8 mouse cellular contexts compared by ENCODE assay signal in genomic region chr2:25460135-25460534, GRCm38 (mm10). TPM values are rescaled to one million over a fixed set of nuclear protein-coding genes. Genes with fewer than 3 reads are reported as not detected.
DNase-seq lines count a peak whose midpoint lies in the region; ATAC-seq and TF ChIP-seq lines count a peak whose summit lies in the region.

No protein-coding gene starts in this region.

- peak; percentile 38 for DNase-seq in adrenal gland, postnatal 14 days
- no peak for DNase-seq in adrenal gland, postnatal 4 days (ENCODE audit: low spot score in 2 of 2)
- peak; percentile 29 to 33 for DNase-seq in right cerebral cortex, adult 2 months (ENCODE audit: low spot score in 2 of 2)
- no peak for DNase-seq in right cerebral cortex, postnatal 36 days (ENCODE audit: low spot score in 2 of 2)
- no peak for DNase-seq in limb, embryonic 11.5 days (ENCODE audit: low spot score)
- no peak for DNase-seq in urinary bladder, adult 2 months (ENCODE audit: low spot score)

- ATAC-seq in heart, embryonic 16.5 days (replicated peaks; ENCODE audit: extremely low read depth, insufficient read depth, low FRiP score), result 0 out of 2 replicates have a peak, but pooled peaks have one; percentile 3
- no peak for ATAC-seq in limb, embryonic 11.5 days (ENCODE audit: insufficient number of reproducible peaks, low FRiP score, low TSS enrichment, low read depth)

- H3K27ac ChIP-seq in heart, embryonic 16.5 days (ENCODE audit: low read length), result peak overlapping the region; percentile 94
- H3K27ac ChIP-seq in limb, embryonic 11.5 days (replicated peaks; ENCODE audit: low read depth, low read length), result no peak overlapping the region; the same call in 1 of the 2 replicates
- peak overlapping the region; percentile 91 for H3K27ac ChIP-seq in olfactory bulb, adult 2 months (ENCODE audit: insufficient read depth, low read depth, low read length)

- H3K9ac ChIP-seq in heart, embryonic 16.5 days (ENCODE audit: low read length), result peak overlapping the region; percentile 83
- peak overlapping the region; percentile 68 for H3K9ac ChIP-seq in limb, embryonic 11.5 days (ENCODE audit: low read length)

- peak overlapping the region; percentile 84 for H3K4me2 ChIP-seq in heart, embryonic 16.5 days (ENCODE audit: low read depth, low read length)
- peak overlapping the region; percentile 90 for H3K4me2 ChIP-seq in limb, embryonic 11.5 days (ENCODE audit: low read depth, severe bottlenecking)

- H3K9me3 ChIP-seq in heart, embryonic 16.5 days (replicated peaks; ENCODE audit: control insufficient read depth, low read length), result no peaks in the 10 kb centered on the region
- H3K9me3 ChIP-seq in limb, embryonic 11.5 days (ENCODE audit: control insufficient read depth, low read length), result no peaks in the 10 kb centered on the region

- no peak for TF ChIP-seq POLR2A in olfactory bulb, adult 2 months (IDR thresholded peaks at IDR 0.05; ENCODE audit: insufficient read depth, low read depth, low read length)

- H3K4me1 ChIP-seq in heart, embryonic 16.5 days (ENCODE audit: control insufficient read depth, insufficient read depth, low read length), result peaks cover 26% of the 10 kb centered on the region
- H3K4me1 ChIP-seq in limb, embryonic 11.5 days (ENCODE audit: control insufficient read depth, insufficient read depth, low read length), result peaks cover 4% of the 10 kb centered on the region
- H3K4me1 ChIP-seq in olfactory bulb, adult 2 months (ENCODE audit: control insufficient read depth, insufficient read depth, low read length), result peaks cover 21% of the 10 kb centered on the region

- peak overlapping the region; percentile 69 for H3K4me3 ChIP-seq in heart, embryonic 16.5 days (ENCODE audit: low read length)
- H3K4me3 ChIP-seq in limb, embryonic 11.5 days (ENCODE audit: low read depth, low read length), result peak overlapping the region; percentile 74
- peak overlapping the region; percentile 86 for H3K4me3 ChIP-seq in olfactory bulb, adult 2 months (ENCODE audit: insufficient read depth, low read depth, low read length)

- TF ChIP-seq CTCF in olfactory bulb, adult 2 months (IDR thresholded peaks at IDR 0.05; ENCODE audit: insufficient read depth, low read depth, low read length), result no peak

- H3K27me3 ChIP-seq in heart, embryonic 16.5 days (ENCODE audit: control insufficient read depth, insufficient read depth, low read length), result no peaks in the 10 kb centered on the region
- no peaks in the 10 kb centered on the region for H3K27me3 ChIP-seq in limb, embryonic 11.5 days (ENCODE audit: control insufficient read depth, insufficient read depth, low read length)

- 29% methylated on average over 5 of the region's 5 CpGs for WGBS in heart, embryonic 16.5 days
- WGBS in limb, embryonic 11.5 days, result 40% methylated on average over 5 of the region's 5 CpGs
- WGBS in olfactory bulb, adult 2 months, result 21% methylated on average over 5 of the region's 5 CpGs

- no peaks in the 10 kb centered on the region; the same call in 1 of the 2 replicates for H3K36me3 ChIP-seq in heart, embryonic 16.5 days (ENCODE audit: control insufficient read depth, insufficient read depth)
- H3K36me3 ChIP-seq in limb, embryonic 11.5 days (ENCODE audit: control insufficient read depth, insufficient read depth, low read length), result no peaks in the 10 kb centered on the region; the same call in 1 of the 2 replicates

RNA-seq across cellular contexts. Expression of gene Paxx, which starts 0.8 kb away (rescaled TPM):
- 36.2 and 42.6 TPM in 2 replicates for total RNA-seq in adrenal gland, postnatal 14 days (2021)
- total RNA-seq in adrenal gland, postnatal 4 days (2021), result 10 to 100 TPM; 41.0 to 48.5 TPM
- polyA plus RNA-seq in heart, embryonic 16.5 days (2015; fragmentation: Nextera tagmentation; extraction: Ambion mirVana), result 37.6 and 40.4 TPM in 2 replicates
- 15.0 and 18.1 TPM in 2 replicates for polyA plus RNA-seq in limb, embryonic 11.5 days (2014; fragmentation: Nextera tagmentation; extraction: Ambion mirVana)
- polyA plus RNA-seq in olfactory bulb, adult 2 months (2012; ENCODE audit: insufficient read depth, insufficient read length, low replicate concordance, missing spikeins), result not detected in 2 replicates
- 50.8 and 61.1 TPM in 2 replicates for polyA plus RNA-seq in urinary bladder, adult 2 months (2012; rRNA removed)

RNA-seq across cellular contexts. Expression of gene Clic3, which starts 3.5 kb away (rescaled TPM):
- 0.74 and 1.0 TPM in 2 replicates for total RNA-seq in adrenal gland, postnatal 14 days (2021)
- total RNA-seq in adrenal gland, postnatal 4 days (2021), result 1 to 10 TPM; 1.4 to 1.7 TPM
- 8.0 and 17.9 TPM in 2 replicates for polyA plus RNA-seq in heart, embryonic 16.5 days (2015; fragmentation: Nextera tagmentation; extraction: Ambion mirVana)
- polyA plus RNA-seq in limb, embryonic 11.5 days (2014; fragmentation: Nextera tagmentation; extraction: Ambion mirVana), result 0.81 TPM in 1 of 2 replicates, not detected in the other
- not detected in 2 replicates for polyA plus RNA-seq in olfactory bulb, adult 2 months (2012; ENCODE audit: insufficient read depth, insufficient read length, low replicate concordance, missing spikeins)
- 0.69 and 2.2 TPM in 2 replicates for polyA plus RNA-seq in urinary bladder, adult 2 months (2012; rRNA removed)

RNA-seq across cellular contexts. Expression of gene Ptgds, which starts 9.7 kb away (rescaled TPM):
- 8.7 and 9.9 TPM in 2 replicates for total RNA-seq in adrenal gland, postnatal 14 days (2021)
- 1 to 10 TPM; 3.6 to 6.5 TPM for total RNA-seq in adrenal gland, postnatal 4 days (2021)
- polyA plus RNA-seq in heart, embryonic 16.5 days (2015; fragmentation: Nextera tagmentation; extraction: Ambion mirVana), result 192 and 202 TPM in 2 replicates
- polyA plus RNA-seq in limb, embryonic 11.5 days (2014; fragmentation: Nextera tagmentation; extraction: Ambion mirVana), result not detected in 2 replicates
- polyA plus RNA-seq in olfactory bulb, adult 2 months (2012; ENCODE audit: insufficient read depth, insufficient read length, low replicate concordance, missing spikeins), result 758 and 1,988 TPM in 2 replicates
- 0.38 and 0.74 TPM in 2 replicates for polyA plus RNA-seq in urinary bladder, adult 2 months (2012; rRNA removed)

RNA-seq across cellular contexts. Expression of gene Abca2, which starts 31.6 kb away (rescaled TPM):
- 29.3 and 30.1 TPM in 2 replicates for total RNA-seq in adrenal gland, postnatal 14 days (2021)
- total RNA-seq in adrenal gland, postnatal 4 days (2021), result 10 to 100 TPM; 30.4 to 34.3 TPM
- 5.4 and 5.8 TPM in 2 replicates for polyA plus RNA-seq in heart, embryonic 16.5 days (2015; fragmentation: Nextera tagmentation; extraction: Ambion mirVana)
- 3.1 and 3.8 TPM in 2 replicates for polyA plus RNA-seq in limb, embryonic 11.5 days (2014; fragmentation: Nextera tagmentation; extraction: Ambion mirVana)
- polyA plus RNA-seq in olfactory bulb, adult 2 months (2012; ENCODE audit: insufficient read depth, insufficient read length, low replicate concordance, missing spikeins), result not detected in 2 replicates
- polyA plus RNA-seq in urinary bladder, adult 2 months (2012; rRNA removed), result 6.3 and 16.4 TPM in 2 replicates

RNA-seq across cellular contexts. Expression of gene Lcn12, which starts 33.6 kb away (rescaled TPM):
- total RNA-seq in adrenal gland, postnatal 14 days (2021), result not detected in 2 replicates
- total RNA-seq in adrenal gland, postnatal 4 days (2021), result not detected
- polyA plus RNA-seq in heart, embryonic 16.5 days (2015; fragmentation: Nextera tagmentation; extraction: Ambion mirVana), result not detected in 2 replicates
- polyA plus RNA-seq in limb, embryonic 11.5 days (2014; fragmentation: Nextera tagmentation; extraction: Ambion mirVana), result not detected in 2 replicates
- polyA plus RNA-seq in olfactory bulb, adult 2 months (2012; ENCODE audit: insufficient read depth, insufficient read length, low replicate concordance, missing spikeins), result not detected in 2 replicates
- polyA plus RNA-seq in urinary bladder, adult 2 months (2012; rRNA removed), result not detected in 2 replicates

Comparison
In these comparisons a context has a peak if more than half of its experiments do, and no peak if none do; other contexts are left out.
1. DNase-seq: peak in adrenal gland, postnatal 14 days (single experiment) and right cerebral cortex, adult 2 months (2 of 2); none in adrenal gland, postnatal 4 days (0 of 2), right cerebral cortex, postnatal 36 days (0 of 2), limb, embryonic 11.5 days (single experiment) and urinary bladder, adult 2 months (single experiment).
2. RNA of gene Paxx, which starts 0.8 kb away (polyA plus RNA-seq): 50.8 to 61.1 TPM in urinary bladder, adult 2 months, 37.6 to 40.4 TPM in heart, embryonic 16.5 days and 15.0 to 18.1 TPM in limb, embryonic 11.5 days; not detected in olfactory bulb, adult 2 months; every median in the first group is over 10 times any median in the second.
3. RNA of gene Ptgds, which starts 9.7 kb away (polyA plus RNA-seq): 758 to 1,988 TPM in olfactory bulb, adult 2 months and 192 to 202 TPM in heart, embryonic 16.5 days; 0.38 to 0.74 TPM in urinary bladder, adult 2 months and not detected in limb, embryonic 11.5 days; every median in the first group is over 100 times any median in the second.
4. Peak in every context shown above with its lines, with median percentiles within 50 percentile points of each other: H3K4me3 ChIP-seq.